Mouse (Mus musculus): ENCODE data around the gene Tspan33.
"Not testable (repeated sequence)": the region's sequence is repeated elsewhere in the genome, so short reads cannot be mapped to it uniquely, and the experiment has no call there.

The Tspan33 gene

DNA sequence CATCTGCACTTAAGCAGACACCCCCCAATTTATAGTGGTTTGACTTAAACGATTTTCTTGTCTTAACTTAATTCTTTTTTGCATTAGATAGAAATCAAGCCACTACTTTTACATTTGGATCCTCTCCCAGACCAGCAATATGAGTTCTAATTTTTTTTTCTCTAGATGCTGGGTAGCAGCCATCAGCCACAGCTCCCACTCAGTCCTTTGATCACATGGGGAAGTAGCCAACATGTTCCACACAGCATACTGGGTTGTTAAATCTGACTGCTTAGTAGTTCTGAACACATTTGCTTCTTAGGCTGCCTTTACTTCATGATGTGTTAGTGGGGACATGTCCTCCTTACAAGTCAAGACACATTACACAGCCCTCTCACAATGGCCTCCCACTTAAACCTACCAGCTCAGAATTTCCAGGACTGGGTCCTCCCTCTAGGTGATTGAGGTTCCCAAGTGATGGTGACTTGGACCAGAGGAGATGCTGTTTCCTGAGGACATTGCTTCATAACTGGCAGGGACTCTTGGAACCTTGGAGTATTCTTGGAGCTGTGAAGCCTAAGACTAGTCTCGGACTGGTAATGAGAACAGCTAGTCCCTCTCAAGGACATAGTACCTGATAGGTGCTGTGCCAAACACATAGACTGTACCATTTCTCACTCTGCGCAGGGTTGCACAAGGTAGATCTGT is 57.6 kb downstream of the Tspan33 start:
- no peak for DNase-seq (ENCODE audit: extremely low read depth, insufficient read length, low spot score)

DNA sequence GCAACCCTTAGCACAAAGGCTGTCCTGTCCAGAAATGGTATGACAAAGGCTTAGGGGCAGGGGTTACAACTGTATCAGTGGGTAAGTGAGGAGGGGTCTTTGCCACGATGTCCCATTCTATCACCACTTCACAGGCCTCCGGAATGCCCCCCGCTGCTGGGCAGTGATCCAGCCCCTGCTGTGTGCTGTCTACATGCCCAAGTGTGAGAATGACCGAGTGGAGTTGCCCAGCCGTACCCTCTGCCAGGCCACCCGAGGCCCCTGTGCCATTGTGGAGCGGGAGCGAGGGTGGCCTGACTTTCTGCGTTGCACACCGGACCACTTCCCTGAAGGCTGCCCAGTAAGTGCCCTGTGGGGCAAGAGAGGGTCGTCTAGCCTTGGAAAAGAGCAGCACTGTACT is 59.3 kb downstream of the Tspan33 start:
- DNase-seq (ENCODE audit: extremely low read depth, insufficient read length, low spot score) = no peak

DNA sequence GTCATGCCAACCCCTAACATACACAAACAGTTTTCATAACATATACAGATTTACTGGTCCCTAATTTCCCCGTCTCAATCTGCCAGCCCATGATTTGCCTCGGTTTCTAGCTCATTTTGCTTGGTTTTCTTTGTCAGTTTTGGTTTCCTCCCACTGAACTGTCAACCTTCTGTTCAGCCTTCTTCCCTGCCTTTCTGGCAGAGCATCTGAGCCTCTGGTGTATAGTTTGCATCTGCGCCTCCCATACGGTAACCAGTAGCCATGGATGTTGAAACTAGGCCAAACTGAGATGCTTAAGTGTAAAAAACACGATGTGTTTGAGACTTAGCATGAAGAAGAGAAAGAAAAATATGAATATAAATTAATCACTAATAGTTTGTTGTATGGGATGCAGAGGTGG is 62.0 kb downstream of the Tspan33 start:
- no peak for DNase-seq (ENCODE audit: extremely low read depth, insufficient read length, low spot score)

DNA sequence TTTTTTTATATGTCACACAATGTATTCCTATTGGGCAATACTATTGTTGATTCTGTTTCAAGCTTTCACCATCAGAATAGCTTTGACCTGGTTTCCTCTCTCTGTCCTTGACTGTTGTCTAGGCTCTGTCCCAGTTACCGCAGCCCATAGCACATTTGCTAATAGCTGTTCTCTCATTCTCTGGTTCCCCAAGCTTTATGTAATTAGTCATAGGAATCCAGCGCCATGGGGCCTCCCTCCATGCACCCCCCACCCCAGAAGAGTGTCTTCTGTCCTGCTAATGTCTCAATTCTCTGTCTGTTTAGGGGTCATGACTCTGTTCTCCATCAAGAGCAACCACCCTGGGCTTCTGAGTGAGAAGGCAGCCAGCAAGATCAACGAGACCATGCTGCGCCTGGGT is 62.5 kb downstream of the Tspan33 start:
- no peak for DNase-seq (ENCODE audit: extremely low read depth, insufficient read length, low spot score)

DNA sequence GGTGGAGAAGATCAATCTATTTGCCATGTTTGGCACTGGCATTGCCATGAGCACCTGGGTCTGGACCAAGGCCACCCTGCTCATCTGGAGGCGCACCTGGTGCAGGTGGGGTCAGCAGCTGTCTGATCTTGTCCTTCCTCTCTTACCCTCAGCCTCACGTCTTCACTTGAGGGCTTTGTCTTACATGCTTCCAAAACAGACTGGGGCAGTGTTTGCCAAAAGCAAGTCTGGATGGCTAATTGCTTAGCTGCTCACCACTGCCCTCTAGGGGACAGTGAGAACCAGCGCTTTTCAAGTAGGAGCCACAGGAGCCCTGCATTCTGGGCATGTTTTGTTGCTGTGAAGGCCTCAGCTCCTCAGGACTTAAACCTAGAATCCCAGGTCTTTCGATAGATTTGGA is 64.4 kb downstream of the Tspan33 start:
- DNase-seq (ENCODE audit: extremely low read depth, insufficient read length, low spot score) = peak; percentile 49

DNA sequence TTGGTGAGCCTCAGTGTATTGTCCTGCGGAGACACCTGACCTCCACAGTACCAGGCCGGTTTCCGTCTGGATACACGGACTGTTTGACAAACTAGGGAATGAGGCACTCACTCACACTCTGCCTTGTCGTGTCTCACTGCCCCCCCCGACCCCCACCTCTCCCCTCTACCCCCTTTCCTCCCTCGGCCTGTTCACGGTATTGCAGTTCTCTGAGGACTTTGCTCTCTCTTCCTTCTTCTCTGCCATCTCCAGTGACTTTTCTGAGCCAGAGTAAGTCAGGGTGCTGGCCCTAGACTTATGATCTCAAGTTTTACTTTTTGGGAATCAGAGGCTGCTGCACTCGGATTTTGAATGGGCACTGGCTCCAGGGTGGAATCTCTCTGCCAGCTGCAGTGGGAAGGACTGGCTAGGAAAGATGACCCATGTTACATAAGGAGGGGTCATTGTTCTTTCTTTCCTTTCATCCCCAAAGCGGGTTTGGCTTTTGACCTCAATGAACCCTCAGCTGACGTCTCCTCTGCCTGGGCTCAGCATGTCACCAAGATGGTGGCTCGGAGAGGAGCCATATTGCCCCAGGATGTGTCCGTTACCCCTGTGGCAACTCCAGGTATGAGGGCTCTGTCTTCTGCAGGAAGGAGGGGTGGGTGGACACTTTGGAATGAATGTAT is 65.1 kb downstream of the Tspan33 start:
- no peak for DNase-seq (ENCODE audit: extremely low read depth, insufficient read length, low spot score)

DNA sequence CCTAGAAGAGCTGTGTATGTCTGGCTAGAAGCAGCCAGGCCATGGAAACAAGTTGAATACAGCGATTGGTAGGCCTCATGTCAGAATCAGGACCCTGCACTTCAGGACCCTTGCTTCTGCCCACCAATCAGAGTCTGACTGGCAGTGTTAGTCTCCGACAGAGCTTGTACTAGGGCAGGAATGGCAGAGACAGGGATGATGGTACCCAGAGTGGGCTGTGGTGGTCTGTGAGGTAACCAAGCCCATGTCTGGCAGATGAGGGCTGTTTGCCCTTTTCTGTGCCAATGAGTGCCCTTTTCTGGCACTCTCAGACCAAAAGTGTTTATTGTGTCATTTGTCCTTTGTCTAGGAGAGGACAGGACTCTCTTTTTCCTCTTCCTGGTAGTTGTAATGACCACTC is 66.4 kb downstream of the Tspan33 start:
- DNase-seq (ENCODE audit: extremely low read depth, insufficient read length, low spot score) = not testable (repeated sequence)

DNA sequence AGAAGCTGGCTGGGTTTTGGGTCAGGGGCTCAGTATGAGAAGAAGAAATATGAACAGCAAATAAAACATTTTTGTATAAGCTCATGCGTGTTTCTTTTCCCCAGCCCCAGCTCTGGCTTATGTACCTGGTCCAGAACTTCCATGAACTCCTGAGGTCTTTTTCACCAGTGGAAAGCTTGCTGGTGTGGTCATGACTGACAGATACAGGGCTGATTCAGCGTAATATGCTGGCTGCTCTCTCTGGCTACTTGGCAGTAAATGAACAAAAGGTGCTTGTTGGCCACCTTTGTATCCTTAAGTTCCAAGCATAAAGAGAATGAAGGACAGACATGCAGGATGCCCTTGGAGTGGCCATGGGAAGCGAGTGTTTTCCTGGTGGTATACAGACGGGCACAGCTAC is 67.3 kb downstream of the Tspan33 start:
- DNase-seq (ENCODE audit: extremely low read depth, insufficient read length, low spot score) = no peak

DNA sequence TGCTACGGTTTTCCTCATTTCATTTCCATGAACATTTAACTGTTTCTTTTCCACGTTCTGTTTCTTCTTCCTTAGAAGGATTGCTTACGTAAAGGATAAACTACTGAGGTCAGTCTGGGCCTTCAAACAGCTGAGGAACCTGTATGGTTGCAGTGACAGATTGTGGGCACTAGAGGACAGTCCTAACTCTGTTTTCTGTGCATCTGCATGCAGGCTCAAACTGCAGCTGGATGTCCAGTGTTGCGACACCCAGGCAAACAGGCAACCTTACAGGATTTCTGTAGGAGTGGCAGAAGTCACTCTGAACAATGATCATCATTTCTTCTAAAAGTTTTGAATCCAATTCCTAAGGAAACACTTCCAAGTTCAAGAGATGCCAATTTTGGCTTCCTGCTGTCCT is 68.5 kb downstream of the Tspan33 start:
- DNase-seq (ENCODE audit: extremely low read depth, insufficient read length, low spot score) = peak; percentile 22

DNA sequence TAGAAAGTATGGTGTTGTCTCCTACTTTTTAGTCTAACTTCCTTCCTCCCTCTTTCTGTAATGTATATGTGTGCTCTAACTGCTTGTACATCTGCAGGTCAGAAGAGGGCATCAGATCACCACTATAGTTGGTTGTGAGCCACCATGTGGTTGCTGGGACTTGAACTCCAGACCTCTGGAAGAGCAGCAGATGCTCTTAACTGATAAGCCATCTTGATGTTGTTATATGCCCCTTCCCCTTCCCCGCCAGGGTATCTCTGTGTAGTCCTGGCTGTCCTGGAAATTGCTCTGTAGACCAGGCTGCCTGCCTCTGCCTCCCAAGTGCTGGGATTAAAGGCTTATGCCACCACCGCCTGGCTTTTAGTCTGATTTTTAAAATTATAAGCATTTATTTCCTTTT is 72.9 kb downstream of the Tspan33 start:
- DNase-seq (ENCODE audit: extremely low read depth, insufficient read length, low spot score) = no peak
